Mouse (Mus musculus) embryonic stem cell, embryonic (primary cell): ENCODE results near the gene Col28a1.

Experiments
- CTCF ChIA-PET, 4 experiments: fragments of 300-600 bp in 2 of 4; fragments of 350-600 bp in 2 of 4; sonication (Branson Sonifier 250); formaldehyde crosslinking; loops; one replicate each; lab custom pipeline; 2022; ENCODE audit warnings: inconsistent platforms in 2 of 4; lab: Charles Lee
- POLR2A ChIA-PET, 4 experiments: fragments of 300-600 bp in 2 of 4; fragments of 350-600 bp in 2 of 4; sonication (Branson Sonifier 250); formaldehyde crosslinking; loops; one replicate each; lab custom pipeline; 2022; ENCODE audit warnings: antibody characterized with exemption in 4 of 4, inconsistent platforms in 1 of 4; lab: Charles Lee

Gene Col28a1

DNA sequence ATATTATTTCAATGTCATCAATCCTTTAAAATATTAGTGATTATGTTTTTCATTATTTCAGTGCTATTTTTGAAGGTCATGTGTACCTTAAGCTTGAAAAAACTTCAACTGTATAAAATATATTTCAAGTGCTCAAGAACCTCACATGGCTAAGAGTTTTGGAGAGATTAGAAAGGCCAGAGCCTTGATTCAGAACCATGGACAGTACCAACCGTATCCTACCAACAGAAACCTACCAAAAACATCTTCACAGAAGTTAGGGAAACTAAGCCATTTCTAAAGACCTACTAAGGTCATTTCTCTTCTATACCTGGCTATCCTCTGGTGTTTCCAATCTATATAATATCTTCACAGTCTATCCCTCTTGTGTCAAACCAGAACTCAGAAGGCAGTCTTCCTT is 50.5 kb downstream of the Col28a1 start:
- ChIA-PET POLR2A (no interaction called here), CTCF (no interaction called here)

DNA sequence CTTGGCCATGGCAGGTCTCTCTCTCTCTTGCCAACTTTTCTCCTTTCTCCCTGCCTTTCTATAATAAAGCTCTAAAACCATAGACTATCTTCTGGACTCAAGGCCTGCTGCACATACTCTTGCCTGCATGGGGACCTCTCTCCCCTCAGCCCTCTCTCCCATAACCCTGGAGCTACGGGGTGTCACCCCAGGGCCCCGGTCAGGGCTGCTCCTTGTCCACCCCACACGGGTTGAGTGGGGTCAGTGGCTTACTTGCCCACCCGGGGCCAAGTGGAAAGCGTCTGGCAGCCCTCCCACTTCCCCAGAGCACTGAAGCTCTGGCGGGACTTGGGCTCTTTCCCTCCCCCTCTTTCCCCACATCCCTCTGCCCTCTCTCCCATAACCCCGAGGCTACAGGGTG is 62.3 kb downstream of the Col28a1 start:
- CTCF ChIA-PET: interaction anchor here in 1 of 4 experiments (0.6 kb wide), 1 partner anchor 460 kb away, joined by 3 read pairs; no protein-coding TSS in a partner anchor

DNA sequence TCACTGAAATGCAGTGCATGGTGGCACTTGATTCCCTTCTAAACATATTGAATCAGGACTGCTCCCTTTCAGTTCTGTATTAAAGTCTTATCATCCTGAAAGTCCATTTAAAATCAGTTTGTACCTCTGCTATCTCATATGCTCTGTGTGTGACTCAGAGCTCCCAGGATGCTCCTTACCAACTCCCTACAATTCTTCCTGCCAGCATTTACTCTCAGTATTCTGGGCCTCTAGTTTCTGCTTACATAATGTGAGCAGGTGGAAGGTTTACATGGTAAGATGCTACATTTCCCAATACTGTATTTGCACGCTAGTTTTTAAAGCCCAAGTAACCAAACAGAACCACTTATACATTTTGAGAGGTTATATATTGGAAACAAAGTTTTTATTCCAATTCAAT is 64.3 kb downstream of the Col28a1 start:
- ChIA-PET POLR2A (no interaction called here), CTCF (no interaction called here)

More for the DNA sequence above, 62.3 kb downstream of the Col28a1 start:
- POLR2A ChIA-PET: no interaction called here

DNA sequence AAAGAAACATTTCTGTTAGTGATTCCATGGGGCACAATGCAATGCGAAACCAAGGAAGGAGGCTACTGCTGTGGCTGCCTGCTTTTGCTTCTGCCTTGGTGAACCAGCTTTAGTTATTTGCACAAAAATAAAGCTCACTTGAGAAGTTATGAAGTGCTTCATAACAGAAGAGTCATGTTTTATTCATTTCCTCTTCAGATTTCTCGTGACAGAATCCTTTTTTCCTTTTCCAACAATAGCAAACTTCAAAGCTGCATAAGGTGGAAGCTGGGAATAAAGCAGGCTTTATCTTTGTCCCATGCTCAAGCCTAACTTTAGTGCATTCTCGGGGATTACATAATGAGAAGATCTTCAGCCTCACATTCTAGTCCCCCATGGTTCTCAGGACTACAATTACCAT is 65.9 kb downstream of the Col28a1 start:
- POLR2A ChIA-PET: interaction anchor here in 1 of 4 experiments (1.2 kb wide), 1 partner anchor 11 kb away, joined by 3 read pairs; no protein-coding TSS in a partner anchor
- CTCF ChIA-PET: no interaction called here

DNA sequence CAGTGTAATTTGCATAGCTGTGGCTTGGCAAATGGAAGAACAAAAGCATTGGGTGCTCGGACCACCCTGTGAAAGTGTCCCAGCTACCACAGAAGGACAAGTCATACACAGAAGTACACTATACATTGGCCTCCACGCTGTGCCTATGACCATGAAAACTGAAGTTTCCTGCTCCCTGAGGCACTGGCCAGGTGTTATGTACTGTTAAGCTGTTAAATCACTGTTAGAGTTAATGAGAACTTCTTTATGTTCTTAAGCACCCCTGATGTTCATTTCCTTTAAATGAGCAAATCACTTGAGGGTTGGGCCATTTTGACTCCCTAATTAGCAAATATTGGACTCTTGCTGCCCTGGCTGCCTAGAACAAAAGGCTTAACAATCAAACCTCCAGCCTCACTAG is 73.3 kb downstream of the Col28a1 start:
- POLR2A ChIA-PET: no interaction called here

DNA sequence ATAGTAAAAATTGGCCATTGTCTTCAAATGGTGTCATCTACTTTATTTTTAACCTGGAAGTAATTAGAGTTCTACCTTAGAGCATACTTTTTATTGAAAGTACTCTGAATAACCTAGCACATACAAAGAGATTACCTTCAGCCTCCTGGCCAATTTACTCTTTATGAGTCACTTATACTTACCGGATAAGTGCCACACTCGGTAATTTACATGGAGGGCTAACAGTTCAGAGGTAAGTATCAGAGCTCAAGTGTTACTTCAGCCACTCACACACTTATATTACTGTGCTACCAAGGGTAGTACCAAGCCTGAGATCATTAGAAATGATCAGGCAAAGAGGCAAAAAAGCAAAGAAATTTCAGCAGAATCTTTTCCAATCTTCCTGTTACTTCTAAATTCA is 73.8 kb downstream of the Col28a1 start:
- ChIA-PET CTCF (no interaction called here), POLR2A (no interaction called here)

More for the DNA sequence above, 73.3 kb downstream of the Col28a1 start:
- CTCF ChIA-PET: no interaction called here

DNA sequence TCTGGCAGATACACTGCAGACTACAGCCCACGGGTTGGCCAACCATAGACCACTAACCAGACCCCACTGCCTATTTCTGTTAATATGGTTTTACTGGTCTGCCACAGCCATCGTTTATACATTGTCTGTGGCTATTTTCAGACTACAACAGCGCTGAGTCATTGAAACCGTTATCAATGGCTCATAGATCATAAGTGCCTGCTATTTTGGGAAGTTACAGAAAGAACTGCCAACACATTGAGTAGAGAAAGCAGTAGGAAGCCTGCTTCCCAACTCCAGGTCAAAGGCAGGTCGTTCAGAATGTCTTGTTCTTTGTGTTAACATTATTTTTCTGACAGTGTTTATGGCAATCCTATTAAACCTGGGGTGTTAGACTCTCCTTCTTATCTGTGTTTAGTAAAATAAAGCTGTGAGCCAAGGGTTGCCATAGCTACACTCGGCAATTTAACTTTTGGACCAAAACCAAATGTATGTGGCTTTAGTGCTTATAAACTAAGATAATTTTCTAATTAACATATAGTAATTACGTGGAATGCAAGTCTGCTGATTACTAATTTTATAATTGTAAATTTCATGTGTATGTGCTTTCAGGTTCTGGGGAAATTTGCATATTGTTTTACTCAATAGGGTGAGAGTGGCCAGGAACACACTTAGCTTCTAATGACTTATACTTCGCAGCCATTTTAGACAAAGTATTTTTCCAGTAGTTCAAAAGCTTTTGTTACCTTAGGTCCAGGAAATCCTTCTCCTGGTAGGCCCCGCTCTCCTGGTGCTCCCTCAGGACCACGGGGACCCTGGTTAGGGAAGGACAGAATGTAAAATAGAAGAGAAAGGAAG is 86.3 kb downstream of the Col28a1 start:
- POLR2A ChIA-PET: no interaction called here
- CTCF ChIA-PET: interaction anchor here in 1 of 4 experiments (0.7 kb wide), 1 partner anchor 445 kb away, joined by 3 read pairs; no protein-coding TSS in a partner anchor

DNA sequence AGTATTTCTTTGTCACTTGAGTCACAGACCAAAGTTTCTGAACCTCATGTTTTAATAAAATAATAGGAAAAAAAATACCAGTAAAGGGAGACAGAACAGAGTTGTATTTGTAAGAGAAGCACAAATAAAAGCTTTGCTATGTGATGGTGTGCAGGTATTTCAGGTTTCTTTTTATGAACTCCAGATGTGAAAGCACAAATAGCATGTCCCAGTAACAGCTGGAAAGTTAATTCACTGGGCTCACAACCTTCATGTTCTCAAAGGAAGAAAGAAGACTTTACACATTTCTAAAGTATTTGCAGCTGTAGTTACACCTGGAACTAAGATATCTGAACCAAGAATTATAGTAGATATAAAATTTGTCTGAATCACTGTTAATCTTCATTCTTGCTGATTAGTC is 91.2 kb downstream of the Col28a1 start:
- ChIA-PET CTCF (no interaction called here), POLR2A (no interaction called here)

DNA sequence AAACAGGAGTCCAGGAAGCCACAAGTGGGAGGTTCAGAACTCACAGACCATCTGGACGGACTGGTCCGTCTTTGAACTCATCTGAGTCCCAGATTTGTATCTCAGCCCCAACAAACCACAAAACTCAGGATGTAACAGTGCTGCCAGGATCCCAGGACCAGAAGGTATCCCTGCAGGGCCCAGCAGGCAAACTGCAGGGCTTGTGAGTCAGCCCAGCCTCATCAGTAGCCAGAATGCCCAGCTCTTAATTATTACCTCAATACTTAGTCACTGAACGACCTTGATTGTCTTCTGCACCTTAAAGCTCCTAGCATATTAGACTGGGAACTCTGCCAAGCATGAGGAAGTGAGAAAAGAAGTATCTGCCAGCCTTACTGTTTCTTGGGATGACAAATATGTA is 96.6 kb downstream of the Col28a1 start:
- ChIA-PET POLR2A (no interaction called here), CTCF (interaction anchor here in 2 of 4 experiments (0.5 to 1.6 kb wide), 2 partner anchors 9 to 26 kb away, joined by 3 to 6 read pairs; no protein-coding TSS in a partner anchor)

DNA sequence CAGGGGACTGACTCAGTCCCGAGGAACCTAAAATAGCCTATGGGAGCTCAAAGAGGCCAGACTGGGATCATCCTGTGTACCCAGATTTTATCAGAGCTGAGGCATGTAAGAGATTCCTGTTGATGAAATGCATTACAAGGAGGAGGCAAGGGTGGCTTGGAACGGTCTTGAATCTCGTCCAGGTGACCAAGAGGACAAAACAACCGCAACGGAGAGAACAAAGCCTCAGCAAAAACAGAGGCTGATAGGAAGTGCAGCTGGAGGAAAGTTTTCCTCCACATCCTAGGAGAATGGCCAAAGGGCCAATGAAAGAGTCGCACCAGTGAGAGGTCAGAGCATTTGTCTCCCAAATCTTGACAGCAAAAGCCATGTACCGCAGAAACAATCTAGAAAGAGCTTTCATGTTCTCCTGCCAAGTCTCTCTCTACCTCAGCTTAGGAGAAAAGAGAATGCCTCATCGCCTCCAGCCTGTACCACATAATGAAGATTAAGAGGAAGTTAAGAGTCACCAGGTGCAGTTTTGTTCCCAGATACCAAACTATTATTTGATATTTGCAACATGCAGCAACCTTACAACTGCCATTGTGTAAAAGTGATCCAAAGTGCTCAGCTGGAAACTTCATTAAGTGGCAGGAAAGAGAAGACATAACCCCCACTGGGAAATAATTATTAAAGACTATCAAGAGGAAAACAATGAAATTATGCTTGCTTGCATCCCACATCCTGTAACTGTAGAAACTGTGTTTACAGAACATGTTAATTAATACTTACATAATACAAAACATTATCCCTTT is 98.1 kb downstream of the Col28a1 start:
- CTCF ChIA-PET: interaction anchor here in 1 of 4 experiments (1.6 kb wide), 1 partner anchor 8 kb away, joined by 6 read pairs; no protein-coding TSS in a partner anchor
- POLR2A ChIA-PET: interaction anchor here in 1 of 4 experiments (0.6 kb wide), 1 partner anchor 917 kb away, joined by 6 read pairs; no protein-coding TSS in a partner anchor

DNA sequence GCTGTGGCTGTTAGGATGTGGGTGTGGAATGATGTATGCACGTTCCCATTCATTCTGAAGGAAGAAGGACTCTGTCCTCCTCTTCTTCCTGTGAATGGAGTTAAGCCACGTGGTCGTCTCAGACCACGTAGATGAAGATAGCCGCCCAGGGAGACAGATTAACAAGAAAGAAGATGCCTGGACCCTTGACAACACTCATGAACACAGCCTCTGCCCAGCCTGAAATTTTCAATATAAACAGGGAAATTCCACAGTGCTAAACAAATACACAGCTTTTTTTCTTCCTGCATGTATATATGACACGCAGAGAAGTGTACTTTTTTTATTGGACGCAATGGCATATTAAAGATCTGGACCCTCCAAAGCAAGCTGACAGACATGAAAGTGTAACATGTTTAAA is 98.9 kb downstream of the Col28a1 start:
- ChIA-PET POLR2A (interaction anchor here in 1 of 4 experiments (0.6 kb wide), 1 partner anchor 918 kb away, joined by 6 read pairs; no protein-coding TSS in a partner anchor), CTCF (no interaction called here)

DNA sequence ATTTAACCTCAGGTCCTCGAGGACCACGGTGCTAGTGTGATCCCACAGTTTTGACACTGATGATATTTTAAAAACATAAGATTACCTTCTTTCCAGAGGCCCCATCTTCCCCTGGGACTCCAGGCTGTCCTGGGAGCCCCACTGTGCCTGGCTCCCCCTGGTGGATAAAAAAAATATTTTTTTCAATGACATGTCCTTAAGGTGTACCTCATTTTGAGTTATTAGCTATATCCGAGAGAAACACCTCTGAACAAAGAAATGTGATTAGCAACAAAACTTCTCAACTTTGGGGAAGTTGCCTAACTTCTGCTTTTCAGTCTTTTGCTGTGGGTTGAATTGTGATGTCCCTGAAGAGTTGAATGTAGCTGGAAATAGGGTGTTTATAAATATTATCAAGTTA is 105.6 kb downstream of the Col28a1 start:
- ChIA-PET POLR2A (interaction anchor here in 1 of 4 experiments (1.1 kb wide), 1 partner anchor 243 kb away, joined by 5 read pairs; no protein-coding TSS in a partner anchor), CTCF (interaction anchor here in 3 of 4 experiments (0.7 to 1.6 kb wide), 6 partner anchors 9 to 1154 kb away, joined by 3 to 6 read pairs (median 3); no protein-coding TSS in a partner anchor)

DNA sequence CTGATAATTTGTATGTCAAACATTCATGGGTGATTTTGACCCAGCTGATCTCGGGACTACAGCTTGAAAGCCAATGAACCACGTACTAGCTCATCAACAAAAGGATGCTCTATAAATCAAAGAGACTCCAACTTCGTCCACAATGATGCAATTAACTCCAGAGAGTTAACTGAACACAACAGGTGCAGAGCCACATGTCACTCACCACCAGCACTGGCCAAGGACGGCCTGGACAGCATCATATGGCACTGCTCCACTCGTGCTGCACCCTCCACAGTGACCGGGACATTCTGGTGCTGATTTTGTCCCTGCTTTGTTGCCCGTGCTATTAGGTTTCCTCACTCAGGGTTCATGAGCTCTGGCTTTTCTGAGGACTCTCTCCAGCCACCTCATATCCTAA is 107.6 kb downstream of the Col28a1 start:
- CTCF ChIA-PET: interaction anchor here in 1 of 4 experiments (0.6 kb wide), 1 partner anchor 103 kb away, joined by 4 read pairs; no protein-coding TSS in a partner anchor
- POLR2A ChIA-PET: no interaction called here

DNA sequence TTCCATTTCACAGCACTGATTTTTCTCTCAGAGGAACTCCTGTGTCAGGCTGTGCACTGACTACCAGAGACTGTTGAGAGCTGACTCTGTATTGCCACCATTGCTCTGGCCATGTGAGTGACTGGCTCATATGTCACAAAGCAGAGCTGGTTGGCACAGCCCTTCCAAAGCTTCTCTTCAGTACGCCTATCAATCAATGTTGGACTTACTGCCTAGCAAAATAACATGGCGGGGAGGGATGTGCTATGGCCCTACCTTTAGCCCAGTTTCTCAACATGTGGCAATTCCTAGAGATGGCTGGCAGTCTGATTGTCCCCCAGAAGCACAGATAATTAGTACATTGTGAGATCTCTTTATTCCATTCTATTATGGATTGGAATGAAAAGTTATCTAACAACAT is 109.2 kb downstream of the Col28a1 start:
- ChIA-PET POLR2A (no interaction called here), CTCF (no interaction called here)

DNA sequence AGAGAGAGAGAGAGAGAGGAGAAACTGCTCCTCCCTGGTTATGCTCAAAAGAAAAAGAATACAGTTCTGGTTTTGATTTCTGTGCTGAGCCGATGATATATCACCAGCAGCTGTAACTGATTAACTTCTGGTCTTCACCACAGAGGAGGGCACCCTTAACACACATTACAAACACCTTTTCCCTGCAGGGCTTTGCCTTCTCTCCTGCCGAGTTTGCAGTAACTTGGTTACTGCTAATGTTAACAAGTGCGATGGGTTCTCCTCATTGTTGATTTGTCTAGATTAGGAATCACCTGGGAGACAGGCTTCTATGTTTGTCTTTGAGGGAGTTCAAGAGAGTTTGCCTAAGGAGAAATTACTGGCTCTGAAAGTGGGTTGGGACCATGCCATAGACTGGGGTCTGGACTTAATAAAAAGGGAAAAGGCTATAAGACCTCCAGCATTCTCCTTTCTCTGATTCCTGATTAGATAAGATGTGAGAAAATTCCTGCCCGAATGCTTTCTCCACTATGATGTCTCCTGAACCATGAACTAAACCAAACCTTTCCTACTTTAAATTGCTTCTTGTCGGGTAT is 114.8 kb downstream of the Col28a1 start:
- ChIA-PET POLR2A (no interaction called here), CTCF (no interaction called here)

DNA sequence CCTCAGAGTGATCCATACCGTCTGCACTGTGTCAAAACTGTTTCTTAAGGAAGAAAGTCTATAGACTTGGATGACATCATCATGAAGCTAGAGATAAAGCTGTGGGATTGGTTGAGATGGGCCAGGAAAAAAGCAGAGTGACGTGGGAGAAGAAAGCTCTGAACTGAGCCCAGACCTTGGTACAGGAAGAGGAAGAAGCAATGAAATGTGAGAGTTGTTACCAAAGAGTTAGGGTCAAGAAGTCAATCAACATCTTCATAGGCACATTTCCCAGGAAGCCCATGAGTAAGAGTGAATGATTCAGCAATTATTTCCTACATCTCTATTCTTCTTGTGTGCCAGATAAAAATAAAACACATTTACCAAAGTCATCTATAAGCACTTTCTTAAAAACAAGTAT is 117.5 kb downstream of the Col28a1 start:
- CTCF ChIA-PET: no interaction called here
- POLR2A ChIA-PET: no interaction called here

DNA sequence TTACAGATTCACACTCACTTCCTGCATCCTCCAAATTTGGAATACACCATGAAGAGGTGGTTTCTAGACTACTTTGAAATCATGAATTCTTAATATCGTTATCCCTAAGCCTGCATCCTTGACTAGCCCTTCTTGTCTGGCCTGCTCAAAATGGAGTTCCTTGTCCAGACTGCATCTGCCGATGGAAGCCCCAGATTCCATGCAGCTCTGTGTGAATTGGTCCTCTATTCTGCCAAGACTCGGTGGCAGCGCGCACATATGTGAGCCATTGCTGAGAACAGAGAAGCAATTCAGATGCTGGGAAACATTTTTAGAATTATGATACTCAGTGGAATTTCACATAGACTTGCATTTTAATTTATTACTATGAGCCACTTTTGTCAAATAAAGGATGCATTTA is 123.4 kb downstream of the Col28a1 start:
- CTCF ChIA-PET: no interaction called here
- POLR2A ChIA-PET: no interaction called here

DNA sequence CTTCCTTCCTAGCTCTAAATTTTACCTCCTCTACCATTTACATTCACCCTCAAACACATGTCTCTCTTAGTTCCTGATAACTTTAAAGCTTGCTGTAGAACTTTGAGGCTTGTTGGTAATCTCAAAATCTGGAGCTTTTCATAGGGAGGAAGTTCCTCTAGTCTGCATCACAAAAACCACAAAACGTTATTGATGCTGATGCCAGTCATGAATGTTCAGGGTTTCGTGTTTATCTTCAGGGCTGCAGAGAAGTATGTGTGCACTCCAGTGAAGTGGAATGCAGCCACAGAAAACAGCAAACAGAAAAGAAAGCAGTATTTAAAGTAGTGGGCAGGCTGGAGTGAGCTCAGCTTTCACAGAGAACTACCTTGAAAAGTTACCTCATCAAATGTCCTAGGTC is 124.0 kb downstream of the Col28a1 start:
- ChIA-PET POLR2A (no interaction called here), CTCF (no interaction called here)

DNA sequence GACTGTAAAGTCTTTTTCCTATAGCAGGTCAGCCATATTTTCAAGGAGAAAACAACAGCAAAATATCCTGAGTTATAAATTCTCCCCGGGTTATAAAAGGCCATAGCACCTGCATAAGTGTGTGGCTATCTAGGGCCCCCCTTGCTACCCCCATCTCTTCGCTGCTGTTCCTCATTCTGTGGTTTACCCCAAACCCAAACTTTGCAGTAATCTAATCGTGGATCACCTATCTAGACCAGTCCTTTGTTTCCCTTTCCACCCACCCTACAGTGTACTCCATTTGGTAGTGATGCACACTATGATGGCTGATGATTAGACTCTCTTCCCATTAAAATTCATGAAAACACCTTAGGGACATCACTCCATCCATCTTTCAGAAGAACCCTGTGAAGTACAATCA is 125.3 kb downstream of the Col28a1 start:
- POLR2A ChIA-PET: no interaction called here
- CTCF ChIA-PET: interaction anchor here in 1 of 4 experiments (1.6 kb wide), 1 partner anchor 208 kb away, joined by 3 read pairs; no protein-coding TSS in a partner anchor
